Mouse (Mus musculus) ES-E14 (cell line): Measurements from ENCODE around the gene Ccdc194.

Experiments
- HCFC1 ChIP-seq: IDR thresholded peaks from 2 replicates; pipeline ENCODE4 v1.6.1; 2012; ENCODE audit warnings: low read length, inconsistent platforms, borderline replicate concordance; ENCODE audit not compliant: insufficient read depth
- MAFK ChIP-seq: IDR thresholded peaks from 2 replicates; pipeline ENCODE4 v1.6.1; 2014; ENCODE audit warnings: mild to moderate bottlenecking, low read depth, low read length, inconsistent platforms; ENCODE audit not compliant: insufficient read depth
- ZNF384 ChIP-seq: IDR thresholded peaks from 2 replicates; pipeline ENCODE4 v1.6.1; 2012; ENCODE audit warnings: low read depth, low read length, inconsistent platforms

DNA sequence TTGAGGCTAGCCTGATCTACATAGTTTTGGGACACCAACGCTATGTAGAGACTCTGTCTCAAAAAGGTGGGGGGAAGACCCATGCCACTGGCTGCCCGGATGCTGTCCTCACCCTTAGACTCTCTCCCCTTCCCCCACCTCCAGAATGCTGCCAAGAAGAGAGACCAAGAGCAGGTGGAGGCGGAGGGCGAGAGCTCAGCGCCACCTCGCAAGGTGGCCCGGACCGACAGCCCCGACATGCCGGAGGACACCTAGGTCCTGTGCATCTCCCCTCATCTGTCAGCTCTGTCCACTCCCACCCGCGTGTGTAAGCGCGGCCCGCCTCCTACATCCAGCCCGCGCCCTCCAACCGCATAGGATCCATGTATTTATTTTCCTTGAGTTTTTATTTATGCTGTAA, 51.2 kb downstream of the Ccdc194 start:
- TF ChIP-seq MAFK (no peak), ZNF384 (no peak), HCFC1 (no peak)
